Mouse (Mus musculus) brain, embryonic 14.5 days (tissue): Measurements from ENCODE around the gene Lsp1. TPM values are rescaled to one million over a fixed set of nuclear protein-coding genes. Genes with fewer than 3 reads are reported as not detected.

ENCODE experiments used
- DNase-seq: peaks from one replicate; pipeline ENCODE4 v3.0.0-alpha.2; 2011; ENCODE audit warnings: low read depth
- CTCF ChIP-seq: fragments of 200-500 bp; IDR thresholded peaks from 2 replicates; pipeline ENCODE4 v1.5.1; 2012; ENCODE audit warnings: inconsistent platforms, mild to moderate bottlenecking, moderate library complexity, borderline replicate concordance; ENCODE audit not compliant: insufficient read depth, insufficient read length; ENCODE audit errors: extremely low read depth
- POLR2A ChIP-seq: fragments of 200-500 bp; IDR thresholded peaks from 2 replicates; pipeline ENCODE4 v1.6.1; 2012; ENCODE audit warnings: mild to moderate bottlenecking, inconsistent platforms, borderline replicate concordance; ENCODE audit not compliant: poor library complexity, insufficient read depth, insufficient read length, severe bottlenecking; ENCODE audit errors: extremely low read depth
- polyA plus RNA-seq: library from polyadenylated mRNA; depleted of rRNA; stranded (reverse); fragments of >200 nt; gene quantifications from 2 replicates; pipeline ENCODE4 v1.2.3, GENCODE M21; 2012

The Lsp1 gene
- polyA plus RNA-seq, 1 experiment = 7.6 TPM

DNA sequence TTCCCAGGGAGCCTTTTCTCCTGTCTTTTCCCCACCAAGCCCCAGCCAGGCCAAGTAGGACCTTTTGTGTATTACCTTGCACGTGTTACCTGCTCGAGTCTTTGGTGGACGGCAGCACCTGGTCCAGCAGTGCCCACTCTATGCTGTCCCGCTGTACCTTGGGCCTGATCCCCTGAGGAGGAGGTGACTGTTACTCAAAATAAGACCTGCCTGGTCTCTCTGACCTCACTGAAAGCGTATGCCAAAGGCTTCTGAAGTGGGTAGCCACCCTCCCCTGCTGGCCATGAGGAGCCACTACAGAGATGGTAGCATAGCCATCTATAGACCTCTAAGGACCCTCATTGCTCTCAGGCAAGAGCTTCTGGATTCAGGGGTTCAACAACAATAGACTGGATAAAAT, 36.2 kb downstream of the Lsp1 start:
- TF ChIP-seq POLR2A (no peak), CTCF (no peak)
- DNase-seq = no peak

DNA sequence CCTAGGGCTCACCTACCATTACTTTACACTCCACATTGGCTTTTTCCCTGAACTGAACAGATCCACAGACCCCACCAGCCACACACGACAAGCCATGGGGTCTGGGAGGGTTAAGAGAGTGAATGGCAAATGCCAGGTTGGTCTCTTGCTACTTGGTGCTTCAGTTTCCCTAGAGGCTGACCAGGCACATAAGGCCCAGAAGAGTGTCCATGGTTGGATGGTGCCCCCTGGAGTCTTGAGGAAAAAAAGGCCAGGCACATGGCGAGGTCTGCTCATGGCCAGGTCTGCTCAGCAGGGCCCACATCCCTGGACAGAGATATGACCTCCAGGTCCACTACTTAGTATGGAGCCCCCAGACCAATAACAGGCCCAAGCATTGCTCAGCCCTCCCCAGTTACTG, 37.2 kb downstream of the Lsp1 start:
- DNase-seq = no peak
- no peak for TF ChIP-seq CTCF
- no peak for TF ChIP-seq POLR2A

DNA sequence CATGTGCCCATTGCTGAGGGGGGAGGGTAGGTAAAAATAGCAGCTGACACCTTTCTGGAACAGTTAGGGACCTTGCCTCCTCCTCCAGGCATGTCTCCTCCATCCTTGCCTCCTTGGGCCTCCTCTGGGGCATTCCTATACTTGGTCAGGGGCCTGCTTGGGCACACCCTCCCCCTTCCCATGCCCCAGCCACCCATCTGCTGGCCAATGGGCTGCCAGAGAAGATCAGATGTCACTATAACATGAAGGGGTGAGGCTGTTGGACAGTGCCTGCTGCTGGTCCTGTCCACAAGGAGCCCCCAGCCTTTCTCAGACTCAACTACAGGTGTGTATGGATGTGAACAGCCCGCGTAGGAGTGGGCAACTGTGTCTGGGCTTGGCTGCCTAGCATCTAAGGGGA, 38.0 kb downstream of the Lsp1 start, which contains the start of gene Tnnt3:
Tnnt3 (plus strand) TSS at position 262 of the 400 bp plus-strand sequence.
- TF ChIP-seq POLR2A (no peak), CTCF (no peak)
- DNase-seq = no peak

- DNase-seq = no peak
- TF ChIP-seq POLR2A = no peak
- no peak for TF ChIP-seq CTCF
These were observed 38.6 kb downstream of the Lsp1 start for GRCm38 (mm10) chr7:142499010-142499721.

GRCm38 (mm10) chr7:142500032-142500431, 39.4 kb downstream of the Lsp1 start:
- TF ChIP-seq POLR2A (no peak), CTCF (no peak)

GRCm38 (mm10) chr7:142503206-142503605, 42.6 kb downstream of the Lsp1 start:
- TF ChIP-seq POLR2A (no peak), CTCF (no peak)
- no peak for DNase-seq

More at GRCm38 (mm10) chr7:142500032-142500431, 39.4 kb downstream of the Lsp1 start:
- no peak for DNase-seq

DNA sequence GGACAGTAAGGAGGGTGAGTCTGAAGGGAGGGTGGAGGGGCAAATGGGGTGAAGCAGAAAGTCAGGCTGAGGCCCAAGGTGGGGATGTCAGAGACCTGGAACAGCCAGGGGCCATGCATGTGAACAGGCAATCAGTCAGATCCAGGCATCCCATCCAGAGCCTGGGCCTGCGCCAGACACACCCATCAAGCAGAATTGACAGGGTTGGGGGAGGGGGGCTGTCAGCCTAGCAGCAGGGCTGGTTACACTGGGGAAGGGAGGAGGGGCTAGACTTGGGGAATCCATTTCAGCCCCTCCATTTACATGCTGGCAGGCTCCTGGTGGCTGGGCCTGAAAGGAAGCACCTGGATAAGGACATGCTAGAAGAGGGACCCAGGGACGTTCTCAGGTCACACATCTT, 45.3 kb downstream of the Lsp1 start:
- TF ChIP-seq POLR2A (no peak), CTCF (no peak)
- peak; percentile 80 for DNase-seq

DNA sequence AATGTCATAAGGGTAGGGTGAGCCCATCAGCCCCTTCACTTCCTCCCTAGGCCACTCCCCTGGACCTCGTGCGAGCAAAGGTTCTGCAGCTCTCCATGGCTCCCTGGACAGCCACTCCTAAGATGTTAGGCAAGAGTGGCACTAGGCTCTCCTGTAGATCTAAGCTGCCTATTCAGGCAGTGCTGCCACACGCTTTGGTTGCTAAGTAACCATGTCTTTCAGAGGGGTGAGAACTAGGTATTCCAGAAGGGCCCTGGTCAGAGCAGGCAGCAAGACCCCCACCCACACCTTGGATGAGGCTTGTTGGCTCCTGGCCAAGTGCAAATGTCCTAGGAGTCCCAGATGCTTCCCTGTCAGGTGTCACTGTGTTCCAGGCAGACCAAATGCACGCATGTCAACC, 45.9 kb downstream of the Lsp1 start:
- DNase-seq = peak; percentile 56
- TF ChIP-seq POLR2A (no peak), CTCF (no peak)

DNA sequence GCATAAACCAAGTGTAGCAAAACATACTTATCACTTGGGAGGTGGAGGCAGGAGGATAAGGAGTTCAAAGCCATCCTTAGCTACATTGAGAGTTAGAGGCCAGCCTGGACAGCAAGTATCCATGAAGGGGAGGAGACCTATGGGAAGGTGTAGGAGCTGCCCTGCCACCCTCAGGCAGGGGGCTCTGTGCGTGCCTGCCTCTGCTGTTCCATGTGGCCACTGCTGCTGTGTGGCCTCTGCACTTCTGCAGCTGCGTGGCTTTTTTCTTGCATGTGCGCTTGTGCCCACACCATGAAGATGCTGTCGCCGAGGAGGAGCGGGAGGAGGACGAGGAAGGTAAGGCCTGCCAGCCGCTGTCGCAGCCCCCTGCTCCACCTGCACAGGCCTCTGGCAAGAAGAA, 46.8 kb downstream of the Lsp1 start:
- no peak for DNase-seq
- TF ChIP-seq POLR2A (no peak), CTCF (no peak)

GRCm38 (mm10) chr7:142509518-142509917, 48.9 kb downstream of the Lsp1 start:
- TF ChIP-seq POLR2A (no peak), CTCF (no peak)
- peak; percentile 36 for DNase-seq

GRCm38 (mm10) chr7:142510021-142510777, 49.6 kb downstream of the Lsp1 start:
- TF ChIP-seq CTCF (no peak), POLR2A (no peak)
- DNase-seq = peak; percentile 81

DNA sequence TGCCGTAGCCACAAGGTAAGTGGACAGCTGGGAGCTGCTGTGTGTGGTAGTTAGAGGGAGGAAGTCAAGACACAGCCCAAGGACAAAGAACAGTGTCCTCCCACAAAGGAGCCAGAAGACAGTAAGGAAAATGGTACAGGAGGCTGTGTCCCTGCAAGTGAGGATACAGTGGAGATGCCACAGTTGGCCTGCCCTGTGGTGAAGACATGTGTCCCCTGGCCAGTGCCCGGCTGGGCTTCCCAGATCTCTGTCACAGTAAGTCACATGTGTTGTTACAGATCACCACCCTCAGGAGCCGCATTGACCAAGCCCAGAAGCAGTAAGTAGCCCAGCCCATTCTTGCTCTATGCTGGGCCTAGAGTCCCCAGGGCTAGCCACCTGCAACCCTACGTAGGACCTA, 53.4 kb downstream of the Lsp1 start:
- DNase-seq = no peak
- TF ChIP-seq CTCF (no peak), POLR2A (no peak)
